Mouse (Mus musculus): ENCODE results near the gene Lmna.

Gene Lmna

GRCm38 (mm10) chr3:88539397-88539796 lies 29.6 kb upstream of the Lmna start:
- no peak for DNase-seq (ENCODE audit: low spot score)

GRCm38 (mm10) chr3:88538271-88539145 lies 28.8 kb upstream of the Lmna start:
- DNase-seq (ENCODE audit: low spot score): no peak

GRCm38 (mm10) chr3:88537146-88537545 lies 27.4 kb upstream of the Lmna start:
- no peak for DNase-seq (ENCODE audit: low spot score)

- DNase-seq (ENCODE audit: low spot score): no peak
These were observed 26.6 kb upstream of the Lmna start for GRCm38 (mm10) chr3:88536103-88536930.

- DNase-seq (ENCODE audit: low spot score): no peak
These were observed 25.8 kb upstream of the Lmna start for GRCm38 (mm10) chr3:88535527-88535926.

- DNase-seq (ENCODE audit: low spot score): no peak
These were observed 25.2 kb upstream of the Lmna start for GRCm38 (mm10) chr3:88535005-88535404.

- DNase-seq (ENCODE audit: low spot score): no peak
These were observed 23.9 kb upstream of the Lmna start for GRCm38 (mm10) chr3:88533706-88534105.

GRCm38 (mm10) chr3:88532689-88533511 lies 23.1 kb upstream of the Lmna start:
- no peak for DNase-seq (ENCODE audit: low spot score)

GRCm38 (mm10) chr3:88532299-88532674 lies 22.5 kb upstream of the Lmna start, which contains the start of gene Mex3a:
Gene Mex3a, plus strand, starts transcription at chr3:88532395.
- no peak for DNase-seq (ENCODE audit: low spot score)

GRCm38 (mm10) chr3:88531348-88532298 lies 21.9 kb upstream of the Lmna start:
- DNase-seq (ENCODE audit: low spot score): peak; percentile 80

GRCm38 (mm10) chr3:88530082-88530864 lies 20.5 kb upstream of the Lmna start:
- DNase-seq (ENCODE audit: low spot score): no peak

GRCm38 (mm10) chr3:88529204-88530000 lies 19.6 kb upstream of the Lmna start:
- DNase-seq (ENCODE audit: low spot score): no peak

- DNase-seq (ENCODE audit: low spot score): no peak
These were observed 18.9 kb upstream of the Lmna start for GRCm38 (mm10) chr3:88528646-88529045.

- DNase-seq (ENCODE audit: low spot score): no peak
These were observed 17.8 kb upstream of the Lmna start for GRCm38 (mm10) chr3:88527565-88527964.

GRCm38 (mm10) chr3:88526157-88527131 lies 16.7 kb upstream of the Lmna start:
- peak; percentile 76 for DNase-seq (ENCODE audit: low spot score)

- no peak for DNase-seq (ENCODE audit: low spot score)
These were observed 15.3 kb upstream of the Lmna start for GRCm38 (mm10) chr3:88525021-88525420.

- no peak for DNase-seq (ENCODE audit: low spot score)
These were observed 13.3 kb upstream of the Lmna start for GRCm38 (mm10) chr3:88523027-88523426.

GRCm38 (mm10) chr3:88521803-88522331 lies 12.1 kb upstream of the Lmna start:
- DNase-seq (ENCODE audit: low spot score): peak; percentile 64
